Mouse (Mus musculus): ENCODE results near the gene Palm2. TPM values are rescaled to one million over a fixed set of nuclear protein-coding genes. Genes with fewer than 3 reads are reported as not detected.
A peak's percentile ranks its signal among the peaks of the same experiment; 100 is the strongest.

The Palm2 gene
- polyA plus RNA-seq, 1 experiment from 2014 or later, result 20.2 TPM

DNA sequence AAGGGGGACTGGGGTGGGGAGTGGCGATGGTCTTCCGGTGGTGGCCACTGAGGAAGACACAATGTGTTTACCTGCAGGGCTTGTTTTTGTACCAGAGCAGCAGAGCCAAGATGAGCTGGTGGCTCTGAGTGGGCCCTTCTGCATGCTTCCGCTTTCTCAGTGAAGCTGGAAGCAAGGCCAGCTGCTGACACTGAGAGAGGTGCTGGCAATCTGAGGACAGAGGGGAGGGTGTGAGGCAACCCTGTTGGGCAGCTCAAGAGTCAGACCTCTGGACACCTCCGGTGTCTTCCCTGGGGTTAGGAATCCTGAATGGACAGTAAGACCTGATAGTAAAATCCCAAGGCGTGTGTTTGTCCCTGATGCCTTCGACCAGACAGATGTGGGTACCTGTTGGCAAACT is 165.9 kb downstream of the Palm2 start:
- no peak for ATAC-seq (replicated peaks; ENCODE audit: insufficient number of reproducible peaks, insufficient read depth, low FRiP score, low read depth)
- H3K27ac ChIP-seq, result peak overlapping the region; percentile 31
- H3K9me3 ChIP-seq (replicated peaks), result no peaks in the 10 kb centered on the region
- WGBS, result 71% methylated on average over 6 of the region's 6 CpGs
- peaks cover 68% of the 10 kb centered on the region for H3K4me1 ChIP-seq (replicated peaks)
- no peaks in the 10 kb centered on the region for H3K27me3 ChIP-seq
- no peak overlapping the region for H3K4me2 ChIP-seq
- no peak overlapping the region for H3K4me3 ChIP-seq
- H3K9ac ChIP-seq, result no peak overlapping the region
- H3K36me3 ChIP-seq, result no peaks in the 10 kb centered on the region

DNA sequence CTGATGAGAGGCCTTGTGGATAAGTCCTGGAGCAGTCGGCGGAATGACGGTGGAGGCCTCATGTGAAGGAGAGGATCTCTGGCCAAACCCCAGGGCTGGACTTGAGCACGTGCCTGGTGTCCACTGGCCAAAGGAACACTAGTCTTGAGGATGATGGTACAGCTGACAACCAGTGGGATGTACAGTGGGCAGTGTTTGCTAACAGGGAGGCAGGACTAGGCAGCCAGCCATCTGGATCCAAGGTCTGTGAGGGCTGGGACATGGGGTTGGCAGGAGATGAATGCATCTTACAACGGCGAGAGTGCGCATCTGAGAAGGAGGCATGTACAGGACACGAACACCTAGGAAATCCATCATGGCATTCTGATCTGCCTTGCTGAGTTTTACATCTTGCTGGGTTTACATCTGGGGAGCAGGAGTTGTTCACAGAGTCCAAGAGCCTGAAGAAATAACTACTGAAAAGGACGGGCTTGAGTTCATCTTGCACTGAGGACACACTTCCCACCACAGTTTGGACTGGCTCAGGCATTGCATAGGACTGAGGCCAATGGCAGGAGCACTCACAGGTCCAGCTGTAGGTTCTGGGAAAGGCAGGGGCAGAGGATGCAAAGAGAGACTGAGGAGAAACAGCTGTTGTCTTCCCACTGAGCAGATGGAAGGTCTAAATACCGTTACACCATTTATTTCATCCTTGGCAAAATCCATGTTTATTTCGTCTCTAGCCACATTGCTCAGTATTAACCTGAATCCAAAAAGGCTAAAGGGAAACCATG is 166.8 kb downstream of the Palm2 start:
- 68% methylated on average over 11 of the region's 11 CpGs for WGBS
- Histone ChIP-seq H3K4me1 (replicated peaks) (peaks cover 67% of the 10 kb centered on the region), H3K9me3 (replicated peaks) (no peaks in the 10 kb centered on the region), H3K27ac (peak overlapping the region; percentile 44), H3K36me3 (no peaks in the 10 kb centered on the region), H3K4me2 (no peak overlapping the region), H3K9ac (no peak overlapping the region), H3K4me3 (no peak overlapping the region), H3K27me3 (no peaks in the 10 kb centered on the region)
- no peak for ATAC-seq (replicated peaks; ENCODE audit: insufficient number of reproducible peaks, insufficient read depth, low FRiP score, low read depth)

DNA sequence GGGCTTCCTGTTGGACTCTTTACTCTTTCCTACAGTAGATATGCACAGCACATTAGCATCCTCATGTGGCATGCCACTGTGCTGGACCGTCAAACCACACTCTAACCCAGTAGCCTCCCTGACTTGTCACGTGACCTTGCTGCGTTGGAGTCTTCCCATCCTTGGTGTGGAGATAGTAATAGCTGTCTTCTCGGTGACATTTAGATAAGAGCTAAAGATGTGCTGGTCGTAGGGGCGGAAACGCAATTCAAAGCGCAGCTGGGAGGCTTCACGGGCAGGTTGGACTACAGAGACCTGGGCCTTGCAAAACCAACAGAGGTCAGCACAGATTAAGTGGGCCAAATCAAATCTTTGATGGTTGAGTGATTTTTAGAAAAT is 167.4 kb downstream of the Palm2 start:
- peak; percentile 44; the same call in 1 of the 2 replicates for ATAC-seq (replicated peaks; ENCODE audit: insufficient number of reproducible peaks, insufficient read depth, low FRiP score, low read depth)
- no peak overlapping the region for H3K9ac ChIP-seq
- peak overlapping the region; percentile 44 for H3K27ac ChIP-seq
- no peak overlapping the region for H3K4me3 ChIP-seq
- H3K27me3 ChIP-seq, result no peaks in the 10 kb centered on the region
- no peak overlapping the region for H3K4me2 ChIP-seq
- 32% methylated on average over 9 of the region's 9 CpGs for WGBS
- H3K9me3 ChIP-seq (replicated peaks), result no peaks in the 10 kb centered on the region
- H3K36me3 ChIP-seq, result no peaks in the 10 kb centered on the region
- peaks cover 68% of the 10 kb centered on the region for H3K4me1 ChIP-seq (replicated peaks)

DNA sequence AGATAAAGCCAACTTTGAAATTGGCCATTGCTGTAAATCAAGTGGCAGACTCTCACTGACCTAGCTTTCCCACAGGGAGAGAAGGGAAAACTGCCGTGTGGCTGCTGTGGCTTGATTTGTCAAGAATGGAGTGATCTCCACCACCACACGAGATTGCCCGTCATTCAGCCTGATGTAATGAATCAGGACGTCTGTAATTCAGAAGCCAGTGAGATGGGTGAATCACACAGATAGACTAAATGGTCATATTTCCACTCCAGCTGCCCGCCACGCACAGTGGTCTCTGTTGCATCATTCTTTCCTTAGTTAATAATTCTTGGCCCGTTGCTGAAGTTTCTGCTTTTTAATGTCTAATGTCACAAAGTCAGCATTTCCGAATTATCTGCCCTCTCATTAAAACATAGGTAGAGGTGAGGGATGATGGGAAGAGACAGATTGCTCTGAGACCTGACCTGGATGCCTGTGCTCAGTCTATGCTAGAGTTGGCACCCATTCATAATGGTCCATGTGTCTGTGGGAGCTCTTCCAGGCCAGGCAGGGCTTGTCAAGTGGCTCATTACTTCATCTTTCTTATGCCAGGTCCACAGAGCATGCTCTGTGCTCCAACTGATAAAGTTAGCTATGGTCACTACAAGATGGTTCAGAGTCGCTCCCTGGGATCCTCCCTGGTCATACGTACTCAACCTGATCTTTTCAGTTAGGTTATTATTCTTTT is 168.0 kb downstream of the Palm2 start:
- Histone ChIP-seq H3K4me1 (replicated peaks) (peaks cover 69% of the 10 kb centered on the region), H3K27ac (peak overlapping the region; percentile 44), H3K27me3 (no peaks in the 10 kb centered on the region), H3K9ac (no peak overlapping the region), H3K36me3 (no peaks in the 10 kb centered on the region), H3K9me3 (replicated peaks) (no peaks in the 10 kb centered on the region), H3K4me2 (no peak overlapping the region), H3K4me3 (no peak overlapping the region)
- no peak for ATAC-seq (replicated peaks; ENCODE audit: insufficient number of reproducible peaks, insufficient read depth, low FRiP score, low read depth)
- 50% methylated on average over 10 of the region's 10 CpGs for WGBS

DNA sequence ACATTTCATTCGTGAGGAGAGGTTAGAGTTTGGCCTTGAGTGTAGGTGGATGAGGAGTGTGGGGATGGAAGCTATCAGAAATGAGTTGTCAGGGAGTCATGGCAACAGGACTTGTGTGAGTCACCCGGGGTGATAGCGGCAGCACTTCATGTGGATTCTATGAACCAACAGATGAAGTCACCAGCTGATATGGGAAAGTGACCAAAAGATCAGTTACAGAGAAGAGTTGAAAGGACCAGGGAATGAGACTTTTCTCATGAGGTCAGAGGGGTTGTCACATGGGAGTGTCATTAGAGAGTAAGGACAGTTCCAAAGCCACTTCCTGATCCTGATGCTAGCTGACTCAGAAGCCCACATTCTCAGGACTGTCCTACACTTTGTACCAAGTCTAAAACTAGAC is 172.2 kb downstream of the Palm2 start:
- H3K27ac ChIP-seq, result peak overlapping the region; percentile 59
- H3K4me3 ChIP-seq, result no peak overlapping the region
- H3K9me3 ChIP-seq (replicated peaks), result no peaks in the 10 kb centered on the region
- no peaks in the 10 kb centered on the region for H3K36me3 ChIP-seq
- H3K4me1 ChIP-seq (replicated peaks), result peaks cover 63% of the 10 kb centered on the region
- no peak overlapping the region for H3K4me2 ChIP-seq
- ATAC-seq (replicated peaks; ENCODE audit: insufficient number of reproducible peaks, insufficient read depth, low FRiP score, low read depth), result no peak
- no peak overlapping the region for H3K9ac ChIP-seq
- 27% methylated on average over 3 of the region's 3 CpGs for WGBS
- H3K27me3 ChIP-seq, result 0 out of 2 replicates have a peak, but pooled peaks cover 2% of the 10 kb centered on the region

DNA sequence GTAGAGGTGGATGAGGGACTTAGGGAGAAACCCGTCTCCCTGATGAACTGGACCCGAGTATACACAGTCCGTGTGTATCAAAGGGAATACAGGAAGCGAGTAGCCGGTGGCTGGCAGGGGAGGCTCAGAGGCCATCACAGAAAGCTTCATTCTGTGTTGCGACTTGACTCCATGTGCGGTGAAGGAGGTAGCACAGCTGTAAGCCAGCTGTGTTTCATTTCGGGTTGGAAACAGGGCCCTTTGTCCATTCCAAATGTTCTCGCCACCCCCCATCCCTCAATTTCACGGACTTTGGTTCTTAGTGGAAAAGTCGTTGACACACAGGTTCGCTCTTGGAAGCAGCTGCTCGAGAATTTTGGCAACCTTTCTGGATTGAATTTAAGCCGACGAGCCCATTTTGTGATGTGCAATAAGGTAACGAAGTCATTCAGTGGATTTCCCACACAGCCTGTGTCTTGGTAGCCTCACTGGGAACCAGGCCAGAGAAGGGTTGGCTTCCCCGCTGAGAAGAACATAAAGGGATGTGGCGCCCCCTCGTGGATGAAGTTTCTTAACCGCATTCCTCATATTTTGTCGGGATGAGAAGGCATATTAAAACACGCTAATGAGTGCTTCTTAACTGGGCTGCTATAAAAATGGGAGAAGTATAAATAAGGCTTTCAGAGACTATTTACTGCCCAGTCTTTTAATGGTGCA is 173.3 kb downstream of the Palm2 start:
- peak overlapping the region; percentile 15 for H3K4me2 ChIP-seq
- no peaks in the 10 kb centered on the region for H3K9me3 ChIP-seq (replicated peaks)
- no peaks in the 10 kb centered on the region for H3K36me3 ChIP-seq
- H3K9ac ChIP-seq, result peak overlapping the region; percentile 13; the same call in 1 of the 2 replicates
- peaks cover 63% of the 10 kb centered on the region for H3K4me1 ChIP-seq (replicated peaks)
- WGBS, result 25% methylated on average over 22 of the region's 22 CpGs
- peak; percentile 56; the same call in 1 of the 2 replicates for ATAC-seq (replicated peaks; ENCODE audit: insufficient number of reproducible peaks, insufficient read depth, low FRiP score, low read depth)
- peak overlapping the region; percentile 59 for H3K27ac ChIP-seq
- H3K4me3 ChIP-seq, result no peak overlapping the region
- 0 out of 2 replicates have a peak, but pooled peaks cover 2% of the 10 kb centered on the region for H3K27me3 ChIP-seq

DNA sequence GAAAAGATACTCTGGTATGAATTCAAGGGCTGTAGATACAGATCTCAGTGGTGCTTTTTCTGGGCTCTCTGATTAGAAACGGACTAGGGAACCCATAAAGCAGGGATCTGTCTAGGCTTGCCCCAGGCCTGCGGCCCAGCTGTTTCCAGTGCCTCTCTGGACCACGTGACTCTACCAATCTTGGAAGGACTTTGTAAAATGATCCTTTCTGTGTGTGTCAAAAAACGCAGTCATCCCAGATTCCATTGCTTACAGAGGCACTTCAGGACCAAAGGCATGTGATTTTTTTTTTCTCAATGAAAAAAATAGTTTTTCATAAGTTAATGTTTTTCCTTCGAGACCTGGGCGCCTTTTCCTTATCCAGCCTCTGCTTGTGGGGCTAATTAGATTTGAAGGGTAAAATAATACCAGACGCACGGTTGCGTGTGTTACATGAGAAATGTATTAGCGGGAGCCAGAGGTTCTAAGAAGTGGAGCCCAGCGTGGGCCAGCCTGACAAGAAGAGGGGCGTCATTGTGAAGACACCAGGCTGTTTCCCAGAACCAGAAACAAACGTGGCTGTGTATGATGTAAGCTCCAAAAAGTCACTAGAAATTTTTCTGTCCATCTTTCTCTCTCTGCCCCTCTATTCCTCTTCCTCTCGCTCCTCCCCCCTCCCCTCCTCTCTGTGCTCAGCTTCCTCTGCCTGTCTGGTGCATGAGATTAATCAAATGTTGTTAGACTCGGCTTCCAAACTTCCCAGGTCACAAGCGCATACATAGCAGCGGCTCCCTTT is 177.4 kb downstream of the Palm2 start:
- Histone ChIP-seq H3K27ac (peak overlapping the region; percentile 64), H3K4me2 (peak overlapping the region; percentile 21; the same call in 1 of the 2 replicates), H3K4me3 (no peak overlapping the region), H3K27me3 (0 out of 2 replicates have a peak, but pooled peaks cover 2% of the 10 kb centered on the region), H3K9me3 (replicated peaks) (no peaks in the 10 kb centered on the region), H3K4me1 (replicated peaks) (peaks cover 53% of the 10 kb centered on the region), H3K36me3 (no peaks in the 10 kb centered on the region), H3K9ac (no peak overlapping the region; the same call in 1 of the 2 replicates)
- no peak for ATAC-seq (replicated peaks; ENCODE audit: insufficient number of reproducible peaks, insufficient read depth, low FRiP score, low read depth)
- 44% methylated on average over 17 of the region's 17 CpGs for WGBS

DNA sequence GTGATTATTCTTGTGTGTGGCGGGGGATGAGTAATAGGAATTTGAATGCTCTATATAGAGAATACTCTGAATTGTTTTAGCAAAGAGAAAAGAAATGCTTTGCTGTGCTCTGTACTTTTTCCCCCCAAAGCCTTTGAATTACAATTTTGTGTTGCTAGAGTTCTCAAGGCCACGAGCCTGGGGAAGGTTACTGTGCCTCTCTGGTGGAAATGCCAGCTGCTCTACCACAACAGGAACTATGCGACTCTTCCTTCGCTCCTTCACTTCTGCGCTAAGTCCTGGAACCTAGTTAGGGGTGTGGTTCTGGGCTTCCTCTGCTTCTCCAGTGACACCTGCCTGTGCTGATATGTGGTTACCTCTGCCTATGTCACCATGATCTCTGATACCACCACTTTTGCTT is 178.7 kb downstream of the Palm2 start:
- H3K4me2 ChIP-seq, result no peak overlapping the region
- H3K27ac ChIP-seq, result no peak overlapping the region
- no peaks in the 10 kb centered on the region for H3K9me3 ChIP-seq (replicated peaks)
- H3K27me3 ChIP-seq, result 0 out of 2 replicates have a peak, but pooled peaks cover 2% of the 10 kb centered on the region
- H3K9ac ChIP-seq, result no peak overlapping the region
- H3K36me3 ChIP-seq, result no peaks in the 10 kb centered on the region
- peaks cover 44% of the 10 kb centered on the region for H3K4me1 ChIP-seq (replicated peaks)
- no peak overlapping the region for H3K4me3 ChIP-seq
- 76% methylated on average over 5 of the region's 5 CpGs for WGBS
- ATAC-seq (replicated peaks; ENCODE audit: insufficient number of reproducible peaks, insufficient read depth, low FRiP score, low read depth), result no peak

DNA sequence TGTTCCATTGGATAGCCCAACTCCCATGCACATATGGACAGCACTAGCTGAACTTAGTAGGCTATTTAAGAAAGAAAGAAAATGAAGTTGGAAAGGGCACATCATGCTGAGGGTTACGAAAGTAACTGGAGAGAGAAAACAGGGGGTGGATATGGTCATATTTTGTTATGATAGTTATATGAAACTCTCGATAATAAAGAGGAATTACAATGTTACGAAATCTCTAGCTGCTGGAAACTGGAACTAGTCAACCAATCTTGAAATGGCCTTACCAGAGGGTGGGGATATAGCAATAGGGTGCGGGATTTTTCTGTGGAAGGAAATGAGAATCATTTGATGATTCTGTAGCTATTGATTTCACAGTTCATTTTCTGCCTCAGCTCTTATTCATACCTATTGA is 180.6 kb downstream of the Palm2 start:
- H3K27me3 ChIP-seq, result no peaks in the 10 kb centered on the region
- H3K27ac ChIP-seq, result no peak overlapping the region
- H3K4me3 ChIP-seq, result no peak overlapping the region
- 91% methylated on average over 4 of the region's 4 CpGs for WGBS
- no peak for ATAC-seq (replicated peaks; ENCODE audit: insufficient number of reproducible peaks, insufficient read depth, low FRiP score, low read depth)
- no peak overlapping the region for H3K4me2 ChIP-seq
- no peak overlapping the region for H3K9ac ChIP-seq
- H3K36me3 ChIP-seq, result no peaks in the 10 kb centered on the region; the same call in 1 of the 2 replicates
- H3K4me1 ChIP-seq (replicated peaks), result peaks cover 36% of the 10 kb centered on the region
- H3K9me3 ChIP-seq (replicated peaks), result no peaks in the 10 kb centered on the region

DNA sequence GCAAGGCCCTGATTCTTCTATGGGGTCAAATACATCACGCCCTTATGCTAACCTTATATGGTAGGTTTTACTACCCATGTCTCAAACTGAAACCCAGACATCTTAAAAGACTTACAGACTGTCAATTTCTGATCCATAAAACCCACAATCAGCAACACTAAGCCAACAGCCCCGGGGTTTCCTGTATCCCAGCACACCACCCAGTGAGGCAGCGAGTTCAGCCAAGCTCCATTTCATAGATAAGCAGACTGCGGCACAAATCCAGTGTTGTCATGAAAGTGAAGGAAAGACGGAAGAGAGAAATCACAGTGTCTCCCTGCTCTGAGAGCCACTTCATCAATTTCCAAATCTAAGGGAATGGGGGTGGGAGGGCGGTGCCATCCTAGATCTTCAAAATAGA is 184.7 kb downstream of the Palm2 start:
- no peaks in the 10 kb centered on the region; the same call in 1 of the 2 replicates for H3K36me3 ChIP-seq
- no peak overlapping the region for H3K4me2 ChIP-seq

More for the DNA sequence above, 184.7 kb downstream of the Palm2 start:
- Histone ChIP-seq H3K27ac (no peak overlapping the region), H3K27me3 (no peaks in the 10 kb centered on the region), H3K9ac (no peak overlapping the region), H3K9me3 (replicated peaks) (no peaks in the 10 kb centered on the region), H3K4me3 (no peak overlapping the region), H3K4me1 (replicated peaks) (peaks cover 14% of the 10 kb centered on the region)
- 82% methylated on average over 6 of the region's 6 CpGs for WGBS
- no peak for ATAC-seq (replicated peaks; ENCODE audit: insufficient number of reproducible peaks, insufficient read depth, low FRiP score, low read depth)
